Mouse (Mus musculus) G1E (cell line): Measurements from ENCODE around the gene Slbp. TPM values are rescaled to one million over a fixed set of nuclear protein-coding genes. Genes with fewer than 3 reads are reported as not detected.

Experiments used
- ATAC-seq: 2 replicates; pipeline ENCODE4 v1.8.0; 2016; ENCODE audit warnings: mild to moderate bottlenecking; ENCODE audit not compliant: insufficient number of reproducible peaks, poor library complexity, low FRiP score, severe bottlenecking; ENCODE audit errors: extremely low read depth
- DNase-seq: peaks from one replicate; pipeline ENCODE4 v3.0.0; 2012; ENCODE audit warnings: low spot score
- H3K27me3 ChIP-seq: 2 replicates; pipeline ENCODE4 v1.6.1; 2012; ENCODE audit warnings: mild to moderate bottlenecking, low read length, inconsistent platforms; ENCODE audit not compliant: insufficient read depth
- H3K36me3 ChIP-seq: replicated peaks from 2 replicates; pipeline ENCODE3; 2012; ENCODE audit warnings: mild to moderate bottlenecking, inconsistent platforms
- H3K4me1 ChIP-seq: 2 replicates; pipeline ENCODE4 v1.6.1; 2012; ENCODE audit warnings: low read depth, low read length, inconsistent platforms, mixed read lengths; ENCODE audit not compliant: insufficient read depth
- H3K4me3 ChIP-seq: 2 replicates; pipeline ENCODE4 v1.5.1; 2012; ENCODE audit warnings: low read depth, mild to moderate bottlenecking, inconsistent platforms, low read length, moderate library complexity, mixed read lengths
- H3K9me3 ChIP-seq: replicated peaks from 2 replicates; pipeline ENCODE4 v1.6.1; 2012; ENCODE audit warnings: inconsistent platforms
- CTCF ChIP-seq: IDR thresholded peaks from 2 replicates; pipeline ENCODE4 v1.5.1; 2012; ENCODE audit warnings: low read depth, low read length, inconsistent platforms, mixed read lengths
- GATA1 ChIP-seq: IDR thresholded peaks from 2 replicates; pipeline ENCODE4 v1.6.1; 2012; ENCODE audit warnings: borderline replicate concordance, low read length, inconsistent platforms, mixed read lengths
- GATA2 ChIP-seq: IDR thresholded peaks from 2 replicates; pipeline ENCODE4 v1.6.1; 2012; ENCODE audit warnings: low read depth, low read length, inconsistent platforms, borderline replicate concordance
- POLR2AphosphoS5 ChIP-seq: IDR thresholded peaks from 2 replicates; pipeline ENCODE4 v1.6.1; 2012; ENCODE audit warnings: low read depth, low read length, inconsistent platforms; ENCODE audit not compliant: insufficient replicate concordance
- TAL1 ChIP-seq: conservative IDR thresholded peaks from 2 replicates; pipeline ENCODE4 v1.6.1; 2012; ENCODE audit warnings: low read depth, low read length, inconsistent platforms, mixed read lengths
- polyA plus RNA-seq: library from polyadenylated mRNA; stranded (reverse); fragments of >175 nt; gene quantifications from 2 replicates; pipeline ENCODE4 v1.2.3, GENCODE M21; 2012
- total RNA-seq, 2 experiments: library from RNA; stranded (forward) in 1 of 2; stranded (reverse) in 1 of 2; fragments of 200-1000 nt in 1 of 2; fragments of >200 nt in 1 of 2; fragmentation: Nextera tagmentation in 1 of 2; gene quantifications; 2 replicates each; pipeline ENCODE4 v1.2.3; 2014 to 2017

Gene Slbp
- total and polyA plus RNA-seq, 3 experiments = 174 to 386 (median 174) TPM

DNA sequence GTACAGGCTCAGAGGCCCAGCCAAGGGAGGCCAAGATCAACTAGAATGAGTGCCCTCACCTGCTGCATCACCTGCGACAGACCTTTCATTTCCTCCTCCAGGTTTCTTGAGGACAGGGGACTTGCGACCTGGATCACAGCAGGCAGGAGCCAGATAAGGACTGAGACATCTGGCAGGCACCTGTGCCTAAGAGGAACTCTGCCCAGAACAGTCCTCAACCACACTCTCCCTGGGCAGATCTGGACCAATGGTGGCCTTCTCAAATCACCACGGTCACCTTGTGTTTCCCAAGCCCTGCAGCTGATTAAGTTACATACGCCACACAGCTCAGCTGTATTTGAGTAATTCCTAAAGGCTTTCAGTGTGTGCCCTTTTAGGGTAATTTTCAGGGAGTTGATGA, 21.8 kb downstream of the Slbp start:
- Histone ChIP-seq H3K36me3 (peaks cover 32% of the 10 kb centered on the region), H3K27me3 (no peaks in the 10 kb centered on the region), H3K4me3 (peak overlapping the region; percentile 93; the same call in 1 of the 2 replicates), H3K9me3 (no peaks in the 10 kb centered on the region), H3K4me1 (peaks cover 42% of the 10 kb centered on the region)
- DNase-seq (no peak), ATAC-seq (no peak)
- TF ChIP-seq CTCF (no peak), POLR2AphosphoS5 (no peak), GATA2 (no peak), TAL1 (peak; percentile 38; the same call in 1 of the 2 replicates), GATA1 (no peak)

DNA sequence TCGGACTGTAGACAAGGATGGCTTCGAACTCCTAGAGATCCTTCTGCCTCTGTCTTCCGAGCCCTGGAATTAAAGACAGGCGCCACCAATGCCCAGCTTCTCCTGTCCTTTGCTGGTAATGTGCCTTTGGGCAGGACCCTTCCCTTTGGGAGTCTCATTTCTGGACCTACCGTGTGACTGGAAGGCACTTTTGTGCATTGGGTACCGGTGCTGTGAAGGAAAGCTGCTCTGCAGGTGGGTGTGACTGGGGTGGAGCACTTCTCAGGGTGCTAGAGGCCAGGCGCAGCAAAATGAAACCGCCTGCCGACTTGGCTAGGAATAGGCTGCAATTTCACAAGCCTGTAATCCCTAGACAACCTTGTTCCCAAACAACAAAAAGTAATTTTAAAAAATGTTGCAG, 22.3 kb downstream of the Slbp start:
- no peaks in the 10 kb centered on the region for H3K27me3 ChIP-seq
- ATAC-seq = no peak
- H3K36me3 ChIP-seq = peaks cover 33% of the 10 kb centered on the region
- H3K4me3 ChIP-seq = peak overlapping the region; percentile 93
- H3K9me3 ChIP-seq = no peaks in the 10 kb centered on the region
- TF ChIP-seq POLR2AphosphoS5 = no peak
- TF ChIP-seq TAL1 = no peak
- no peak for TF ChIP-seq CTCF
- no peak for TF ChIP-seq GATA2
- no peak for TF ChIP-seq GATA1
- no peak for DNase-seq
- peaks cover 42% of the 10 kb centered on the region for H3K4me1 ChIP-seq

DNA sequence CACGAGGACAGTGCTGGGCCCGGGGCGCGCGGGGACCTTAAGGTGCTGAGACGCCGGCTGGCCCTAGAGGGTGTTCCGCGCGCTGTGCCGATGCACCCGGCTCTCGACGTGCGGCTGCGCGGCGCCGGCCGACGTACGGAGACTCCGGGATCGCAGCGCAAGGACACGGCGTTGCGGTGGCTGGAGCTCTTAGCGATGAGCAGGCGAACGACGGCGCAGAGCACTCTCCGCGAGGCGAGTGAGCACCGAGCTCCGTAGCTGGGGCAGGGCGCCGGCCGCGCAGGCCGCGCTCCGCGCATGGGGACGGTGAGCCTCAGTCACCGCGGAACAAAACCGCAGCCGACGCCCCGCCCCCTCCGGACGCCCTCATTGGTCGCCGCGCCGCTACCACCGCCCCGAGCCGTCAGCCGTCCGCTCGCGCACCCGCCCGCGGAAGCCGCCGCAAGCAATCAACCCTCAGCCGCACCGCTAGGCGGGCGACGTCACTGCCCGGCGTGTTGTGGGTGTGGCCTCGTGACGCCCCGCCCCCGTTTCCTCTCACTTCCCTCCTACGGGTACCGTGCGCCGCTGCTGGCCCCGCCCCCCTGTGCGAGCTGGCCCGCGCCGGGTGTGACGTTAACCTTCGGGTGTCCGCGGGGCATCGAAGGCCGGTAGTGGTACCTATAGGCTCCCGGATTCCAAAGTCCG, 22.9 kb downstream of the Slbp start, which contains the start of the genes Fam53a and Gm9903:
Fam53a (minus strand) TSS at position 335 of the 687 bp plus-strand sequence.
Gm9903 (plus strand) TSS at position 625 of the 687 bp plus-strand sequence.
- no peaks in the 10 kb centered on the region for H3K9me3 ChIP-seq
- H3K4me1 ChIP-seq = peaks cover 47% of the 10 kb centered on the region

DNA sequence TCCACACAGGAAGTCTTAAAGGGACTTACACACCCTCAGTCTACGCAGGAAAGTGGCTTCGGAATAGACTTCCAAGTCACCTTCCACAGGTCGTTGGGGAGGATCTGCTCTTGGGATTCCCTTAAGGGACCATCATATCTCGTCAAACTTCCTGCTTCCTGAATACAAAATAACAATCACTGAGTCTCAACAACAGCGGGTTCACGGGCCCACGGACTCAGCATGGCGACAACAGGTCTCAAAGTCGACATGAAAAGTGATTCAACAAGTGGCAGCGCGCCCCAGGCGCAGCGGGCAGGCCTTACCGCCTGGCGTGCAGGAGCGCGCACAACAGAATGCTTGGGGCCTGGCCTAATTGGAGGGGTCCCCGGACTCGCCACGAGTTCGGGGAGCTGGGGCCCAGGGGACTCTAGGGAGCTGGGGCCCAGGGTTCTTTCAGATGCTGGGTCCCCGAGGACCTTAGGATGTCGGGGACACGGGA, 23.5 kb downstream of the Slbp start:
- Histone ChIP-seq H3K27me3 (no peaks in the 10 kb centered on the region), H3K4me3 (peak overlapping the region; percentile 93), H3K36me3 (peaks cover 36% of the 10 kb centered on the region), H3K4me1 (peaks cover 47% of the 10 kb centered on the region), H3K9me3 (no peaks in the 10 kb centered on the region)
- TF ChIP-seq GATA1 (no peak), GATA2 (no peak), TAL1 (no peak), POLR2AphosphoS5 (no peak), CTCF (no peak)
- no peak for DNase-seq
- no peak for ATAC-seq

More for the DNA sequence above, 22.9 kb downstream of the Slbp start, which contains the start of the genes Fam53a and Gm9903:
- ATAC-seq (peak; percentile 84), DNase-seq (peak; percentile 87)
- Histone ChIP-seq H3K4me3 (peak within 1 kb of the TSS; percentile 93), H3K27me3 (no peaks in the 10 kb centered on the region), H3K36me3 (peaks cover 32% of the 10 kb centered on the region)
- no peak for TF ChIP-seq GATA2
- TF ChIP-seq POLR2AphosphoS5 = no peak
- no peak for TF ChIP-seq GATA1
- no peak for TF ChIP-seq TAL1
- TF ChIP-seq CTCF = no peak

DNA sequence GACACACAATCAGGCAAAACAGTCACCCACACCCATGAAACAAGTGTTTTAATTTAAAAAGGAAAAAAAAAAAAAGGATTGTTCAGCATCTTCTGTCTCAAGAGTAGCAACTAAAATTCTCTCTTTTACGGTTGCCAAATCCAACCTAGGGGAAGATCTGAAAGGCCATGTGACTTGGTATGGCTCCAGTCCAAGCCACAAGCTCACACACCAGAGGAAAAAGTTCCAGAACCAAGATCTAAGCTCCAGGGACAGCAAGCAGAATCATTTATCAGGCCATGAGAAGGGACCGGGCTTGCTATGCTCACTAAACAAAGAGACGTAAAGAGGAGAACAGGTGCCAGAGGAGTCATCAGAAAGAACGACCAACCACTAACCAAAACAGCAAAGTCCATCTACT, 24.4 kb downstream of the Slbp start:
- TF ChIP-seq TAL1 (no peak), POLR2AphosphoS5 (no peak), CTCF (no peak), GATA1 (no peak), GATA2 (no peak)
- H3K4me3 ChIP-seq = peak overlapping the region; percentile 93
- peaks cover 50% of the 10 kb centered on the region for H3K4me1 ChIP-seq
- DNase-seq (no peak), ATAC-seq (no peak)
- no peaks in the 10 kb centered on the region for H3K9me3 ChIP-seq
- H3K36me3 ChIP-seq = peaks cover 45% of the 10 kb centered on the region
- H3K27me3 ChIP-seq = no peaks in the 10 kb centered on the region

DNA sequence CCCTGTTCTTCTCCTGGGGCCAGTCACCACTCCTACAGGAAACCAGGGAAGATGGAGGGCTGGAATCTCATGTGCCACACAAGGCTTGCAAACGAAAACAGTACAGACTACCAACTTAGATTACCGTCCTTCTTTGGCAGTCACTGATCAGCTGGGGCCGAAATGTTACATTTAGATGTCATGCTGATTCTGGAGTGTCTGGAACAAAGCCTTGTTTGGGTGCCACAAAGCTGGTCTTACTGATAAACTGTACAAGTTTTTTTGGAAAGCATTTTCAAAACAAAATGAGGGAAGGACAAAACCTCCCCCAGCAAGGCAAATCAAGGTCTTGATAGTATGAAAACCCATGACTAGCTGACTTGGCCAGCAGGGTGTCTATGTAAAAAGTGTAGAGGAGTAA, 28.6 kb downstream of the Slbp start:
- TF ChIP-seq POLR2AphosphoS5 (no peak), TAL1 (no peak), GATA2 (no peak), GATA1 (no peak), CTCF (no peak)
- Histone ChIP-seq H3K9me3 (no peaks in the 10 kb centered on the region), H3K27me3 (no peaks in the 10 kb centered on the region), H3K4me3 (no peak overlapping the region), H3K36me3 (peaks cover 77% of the 10 kb centered on the region), H3K4me1 (peaks cover 41% of the 10 kb centered on the region)
- ATAC-seq (no peak), DNase-seq (no peak)

DNA sequence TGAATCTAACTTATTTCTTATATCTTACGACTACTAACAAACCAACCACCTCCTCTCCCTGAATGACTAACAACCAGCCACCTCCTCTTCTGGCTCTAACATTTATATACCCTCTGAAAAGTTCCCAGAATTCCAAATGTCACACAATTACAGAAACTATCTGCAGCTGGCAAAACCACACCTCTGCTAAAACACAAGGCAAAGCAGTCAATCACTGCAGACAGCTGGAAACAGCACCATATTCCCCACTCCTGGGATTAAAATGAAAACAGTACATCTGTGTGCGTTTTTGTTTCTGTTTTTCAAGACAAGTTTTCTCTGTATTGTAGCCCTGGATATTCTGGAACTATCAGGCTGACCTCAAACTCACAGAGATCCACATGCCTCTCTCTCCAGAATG, 29.7 kb downstream of the Slbp start:
- ATAC-seq = no peak
- TF ChIP-seq POLR2AphosphoS5 (no peak), GATA2 (no peak), GATA1 (no peak), TAL1 (no peak), CTCF (no peak)
- Histone ChIP-seq H3K36me3 (peaks cover 86% of the 10 kb centered on the region), H3K27me3 (no peaks in the 10 kb centered on the region), H3K4me1 (peaks cover 37% of the 10 kb centered on the region), H3K9me3 (no peaks in the 10 kb centered on the region), H3K4me3 (no peak overlapping the region)
- no peak for DNase-seq
